Mouse (Mus musculus) CH12.LX (cell line): ENCODE data around the gene Arsk.
A peak's percentile ranks its signal among the peaks of the same experiment; 100 is the strongest.

Source experiments
- CHD2 ChIP-seq: IDR thresholded peaks from 2 replicates; pipeline ENCODE4 v1.6.1; 2011; ENCODE audit warnings: low read length, improper control_type of control experiment
- CTCF ChIP-seq, 2 experiments: IDR thresholded peaks in 1 of 2; conservative IDR thresholded peaks in 1 of 2; 2 replicates each; pipeline ENCODE4 v1.5.1; 2011 to 2012; ENCODE audit warnings: low read depth in 2 of 2, low read length in 2 of 2, improper control_type of control experiment in 1 of 2, inconsistent platforms in 1 of 2, mild to moderate bottlenecking in 1 of 2, moderate library complexity in 1 of 2
- EP300 ChIP-seq: IDR thresholded peaks from 2 replicates; pipeline ENCODE4 v1.6.1; 2011; ENCODE audit warnings: low read length, improper control_type of control experiment
- MAFK ChIP-seq: IDR thresholded peaks from 2 replicates; pipeline ENCODE4 v1.6.1; 2011; ENCODE audit warnings: low read length, improper control_type of control experiment; ENCODE audit not compliant: insufficient replicate concordance
- POLR2A ChIP-seq: IDR thresholded peaks from 2 replicates; pipeline ENCODE4 v1.6.1; 2011; ENCODE audit warnings: low read depth, mild to moderate bottlenecking, improper control_type of control experiment, low read length
- RAD21 ChIP-seq: IDR thresholded peaks from 2 replicates; pipeline ENCODE4 v1.6.1; 2011; ENCODE audit warnings: low read depth, mild to moderate bottlenecking, low read length, improper control_type of control experiment, moderate library complexity
- SIN3A ChIP-seq: IDR thresholded peaks from 2 replicates; pipeline ENCODE4 v1.6.1; 2012; ENCODE audit warnings: low read length, improper control_type of control experiment, inconsistent platforms
- UBTF ChIP-seq: IDR thresholded peaks from 2 replicates; pipeline ENCODE4 v1.6.1; 2012; ENCODE audit warnings: low read depth, mild to moderate bottlenecking, inconsistent platforms, low read length, improper control_type of control experiment, moderate library complexity
- ZMIZ1 ChIP-seq: IDR thresholded peaks from 2 replicates; pipeline ENCODE4 v1.6.1; 2012; ENCODE audit warnings: low read depth, mild to moderate bottlenecking, inconsistent platforms, low read length, improper control_type of control experiment

- TF ChIP-seq EP300 (no peak), CHD2 (peak; percentile 72), UBTF (no peak), SIN3A (peak; percentile 100), POLR2A (peak; percentile 81), MAFK (no peak), CTCF (conservative IDR thresholded peaks at IDR 0.05 in 1 of 2, IDR thresholded peaks at IDR 0.05 in 1 of 2; ENCODE audit: low read depth in 2 of 2, low read length in 2 of 2) (no peak), RAD21 (no peak), ZMIZ1 (peak; percentile 82)
These were observed at the start of gene Arsk, which contains the start of gene Ttc37 for GRCm38 (mm10) chr13:76098493-76099303.
